Mouse (Mus musculus): Measurements from ENCODE around the gene Tjap1. TPM values are rescaled to one million over a fixed set of nuclear protein-coding genes. Genes with fewer than 3 reads are reported as not detected.

Gene Tjap1
- total RNA-seq, 2 experiments from 2014 or later: 33.8 to 43.6 TPM

GRCm38 (mm10) chr17:46284653-46285052, 1.8 kb upstream of the Tjap1 start:
- intact Hi-C loops (cut with DNase I): no loop called here
- no peak for DNase-seq

DNA sequence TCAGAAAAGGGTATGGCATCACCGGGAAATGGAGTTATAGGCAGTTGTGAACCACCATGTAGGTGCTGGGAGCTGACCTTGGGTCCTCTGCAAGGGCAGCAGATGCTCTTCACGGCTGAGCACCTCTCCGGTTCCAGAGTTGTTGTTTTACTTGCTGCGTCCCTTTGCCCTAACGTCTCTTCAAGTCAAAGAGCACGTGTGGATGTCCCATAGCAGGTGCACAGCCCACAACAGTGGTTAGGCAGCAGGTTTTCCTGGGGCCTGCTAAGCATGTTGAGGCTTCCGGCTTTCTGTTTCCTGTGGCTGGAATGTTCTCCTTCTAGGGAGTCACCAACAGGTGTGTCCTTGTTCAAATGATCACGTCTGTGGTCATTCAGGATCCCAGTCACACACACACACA, 1.1 kb upstream of the Tjap1 start:
- no peak for DNase-seq
- intact Hi-C loops (cut with DNase I): no loop called here

- intact Hi-C loops (cut with DNase I): no loop called here
Measured at GRCm38 (mm10) chr17:46283140-46283539, 314 bp upstream of the Tjap1 start.

GRCm38 (mm10) chr17:46278011-46278765, 4.6 kb downstream of the Tjap1 start:
- intact Hi-C loops (cut with DNase I): no loop called here
- DNase-seq: no peak

More at GRCm38 (mm10) chr17:46283140-46283539, 314 bp upstream of the Tjap1 start:
- no peak for DNase-seq

DNA sequence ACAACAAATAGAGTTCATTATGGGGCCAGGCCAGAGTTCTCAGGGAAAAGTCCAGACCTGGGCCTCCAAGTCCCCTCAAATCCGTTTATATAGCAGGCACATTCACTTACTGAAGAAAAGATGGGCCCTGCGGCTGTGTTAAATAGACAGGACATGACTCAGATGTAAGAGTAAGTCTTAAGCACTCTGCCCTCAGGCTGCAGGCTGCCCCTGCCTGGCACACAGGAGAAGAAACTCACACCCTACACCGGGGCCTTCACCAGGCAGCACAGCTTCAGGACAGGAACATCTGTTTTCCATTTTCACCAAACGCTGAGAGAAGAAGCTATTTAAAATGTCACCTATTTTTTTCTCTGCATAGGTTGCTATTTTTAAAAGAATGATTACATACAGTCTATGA, 5.2 kb downstream of the Tjap1 start:
- no peak for DNase-seq
- intact Hi-C loops (cut with DNase I): no loop called here

- intact Hi-C loops (cut with DNase I): no loop called here
- DNase-seq: no peak
Measured at GRCm38 (mm10) chr17:46275506-46275905, 7.3 kb downstream of the Tjap1 start.

DNA sequence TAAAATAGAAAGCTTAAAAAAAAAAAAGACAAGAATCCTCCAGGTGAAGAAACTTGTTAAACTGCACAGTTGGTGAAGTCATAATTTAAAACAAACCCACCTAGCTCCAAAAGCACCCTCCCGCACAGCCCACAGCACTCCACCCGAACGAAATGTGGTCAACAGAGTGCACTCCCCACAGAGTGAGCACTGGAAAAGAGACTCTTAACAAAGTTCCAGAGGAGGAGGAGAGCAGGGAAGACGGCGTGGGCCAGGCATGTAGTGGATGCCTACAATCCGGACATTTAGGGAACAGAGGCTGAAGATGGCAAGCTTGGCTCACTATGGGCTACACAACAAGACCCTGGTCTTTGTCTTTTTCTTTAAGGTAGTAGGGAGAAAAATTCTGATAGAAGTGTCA, 7.8 kb downstream of the Tjap1 start:
- intact Hi-C loops (cut with DNase I): no loop called here
- no peak for DNase-seq

- intact Hi-C loops (cut with DNase I): no loop called here
- DNase-seq: no peak
Measured at GRCm38 (mm10) chr17:46274465-46274864, 8.4 kb downstream of the Tjap1 start.

- DNase-seq: no peak
- intact Hi-C loops (cut with DNase I): no loop called here
Measured at GRCm38 (mm10) chr17:46273803-46274236, 9.0 kb downstream of the Tjap1 start.

DNA sequence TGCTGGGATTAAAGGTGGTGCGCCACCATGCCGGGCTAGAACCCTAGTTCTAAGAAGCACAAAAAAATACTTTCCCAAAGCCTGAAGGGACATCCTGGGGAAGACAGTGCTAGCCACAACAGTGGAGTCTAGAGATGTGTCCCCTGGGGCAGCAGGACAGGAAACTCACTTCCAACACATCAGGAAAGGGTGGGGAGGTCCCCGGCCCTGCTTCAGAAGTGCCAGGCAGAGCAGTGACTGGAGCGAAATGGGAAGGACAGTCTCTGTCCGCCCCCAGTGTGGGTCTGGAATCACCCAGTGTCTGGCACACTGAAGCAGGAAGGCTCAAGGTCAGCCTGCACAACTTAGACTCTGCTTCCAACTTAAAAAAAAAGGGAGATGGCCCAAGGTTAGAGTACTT, 10.2 kb downstream of the Tjap1 start:
- intact Hi-C loops (cut with DNase I): no loop called here
- DNase-seq: peak in 1 of 2 experiments; percentile 36

DNA sequence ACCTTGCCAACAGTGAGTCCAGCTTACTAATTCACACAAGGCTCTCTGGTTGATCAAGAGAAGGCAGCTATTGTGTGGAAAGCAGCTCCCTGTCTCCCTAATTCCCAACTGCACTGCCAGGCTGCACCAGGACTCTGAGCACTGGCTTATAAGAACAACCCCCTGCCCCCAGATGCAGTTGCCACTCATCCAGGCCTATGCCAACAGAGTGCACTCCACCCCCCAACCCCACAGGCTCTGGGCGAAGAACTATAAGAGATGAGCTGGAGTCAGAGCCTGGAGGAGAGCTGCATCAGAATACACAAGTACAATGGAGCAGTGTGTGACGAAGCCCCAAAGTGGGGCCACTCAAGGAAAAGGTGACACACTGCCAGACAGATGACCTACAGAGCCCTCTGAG, 10.8 kb downstream of the Tjap1 start:
- intact Hi-C loops (cut with DNase I): no loop called here
- DNase-seq: peak in 1 of 2 experiments; percentile 2

DNA sequence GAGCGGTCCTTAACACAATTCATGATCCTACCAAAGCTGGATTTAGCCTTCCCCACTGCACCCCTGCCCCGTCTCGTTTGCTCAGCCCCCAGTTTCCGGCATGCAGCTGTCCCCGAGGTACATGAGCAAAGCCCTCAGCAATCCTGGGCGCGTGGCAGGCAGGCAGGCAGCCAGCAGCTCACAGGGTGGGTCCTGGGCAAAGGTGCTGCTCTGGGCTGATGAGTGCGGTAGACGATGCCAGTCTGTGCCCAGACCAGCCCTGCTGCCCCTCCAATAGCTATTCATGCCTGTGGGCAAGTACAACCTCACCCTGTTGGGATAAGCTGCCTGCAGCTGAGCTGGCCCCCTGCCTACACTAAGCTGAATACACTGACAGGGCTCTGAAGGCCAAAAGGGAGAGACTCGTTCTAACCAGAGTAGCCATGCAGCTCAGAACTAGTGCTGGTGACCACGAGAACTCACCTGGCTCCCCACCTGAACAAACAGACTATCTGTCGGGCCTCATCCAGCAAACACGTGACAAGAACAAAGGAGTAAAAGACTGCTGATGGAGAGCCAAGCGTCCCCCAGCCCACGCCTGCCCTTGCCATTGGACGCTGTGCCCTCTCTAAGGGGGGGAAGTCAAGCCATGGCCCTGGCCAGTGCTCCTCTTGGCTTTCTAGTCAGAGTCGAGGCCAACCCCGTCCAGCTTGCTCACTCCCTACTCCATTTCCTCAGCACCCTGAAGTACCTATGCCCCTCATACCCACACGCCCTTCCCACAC, 12.9 kb downstream of the Tjap1 start:
- peak; percentile 50 to 58 for DNase-seq
- intact Hi-C loops (cut with DNase I): loop anchor here (5.0 kb wide), 1 partner anchor 112 kb away; the partner anchor contains the start of gene Zfp318

DNA sequence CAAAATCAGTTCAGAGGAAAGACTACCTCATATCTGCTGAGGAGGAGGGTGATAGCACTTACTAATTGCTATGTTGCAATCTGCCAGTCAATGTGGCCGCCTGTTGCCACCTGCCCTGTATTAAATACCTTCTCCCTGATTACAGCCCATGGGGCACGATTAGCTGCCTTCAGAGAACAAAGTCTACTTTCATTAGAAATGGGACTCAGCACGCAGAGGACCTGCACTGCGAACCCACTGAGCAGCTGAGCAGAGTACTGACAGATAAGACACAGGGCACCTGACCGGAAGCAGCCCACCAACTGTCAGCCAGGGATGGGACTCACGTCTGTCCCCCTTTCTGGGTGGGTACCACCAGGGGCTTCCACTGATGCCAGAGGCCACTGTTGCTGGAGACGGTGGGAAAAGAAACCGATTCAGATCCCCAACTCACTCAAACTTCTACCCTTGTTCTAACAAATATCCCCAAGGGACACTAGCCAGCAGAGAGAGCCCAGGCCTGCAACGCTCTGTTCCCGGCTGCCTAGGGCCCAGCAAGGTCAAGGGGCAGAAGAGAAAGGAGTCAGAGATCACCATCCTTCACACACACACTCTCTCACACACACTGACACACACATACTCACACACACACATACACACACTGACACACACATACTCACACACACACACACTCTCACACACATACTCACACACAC, 14.7 kb downstream of the Tjap1 start:
- DNase-seq: no peak
- intact Hi-C loops (cut with DNase I): loop anchor here (5.0 kb wide), 1 partner anchor 114 kb away; the partner anchor contains the start of gene Zfp318

DNA sequence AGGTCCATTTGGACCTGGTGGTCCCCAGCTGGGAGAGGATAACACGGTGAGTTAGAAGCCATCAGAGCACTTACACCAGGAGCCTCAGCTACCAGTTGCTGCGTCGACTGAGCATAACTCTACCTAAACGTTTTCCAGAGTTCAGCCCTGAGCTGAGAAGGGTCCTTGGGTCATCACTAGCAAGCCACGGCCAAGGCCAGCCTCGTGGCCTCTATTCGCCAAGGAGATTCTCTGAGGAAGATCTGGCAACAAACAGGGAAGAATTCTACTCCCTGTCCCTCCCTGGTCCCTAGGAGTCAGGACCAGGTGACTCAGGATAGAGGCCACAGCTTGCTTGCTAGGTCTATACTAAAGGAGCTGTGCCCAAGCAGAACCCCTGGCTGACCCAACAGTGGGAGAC, 15.3 kb downstream of the Tjap1 start:
- no peak for DNase-seq
- intact Hi-C loops (cut with DNase I): loop anchor here (5.0 kb wide), 1 partner anchor 115 kb away; the partner anchor contains the start of gene Zfp318

- intact Hi-C loops (cut with DNase I): loop anchor here (1.0 to 5.0 kb wide), 2 partner anchors 31 to 115 kb away; partner anchors contain the start of gene Zfp318
- DNase-seq: no peak
Measured at GRCm38 (mm10) chr17:46266986-46267385, 15.8 kb downstream of the Tjap1 start.

GRCm38 (mm10) chr17:46265918-46266618, 16.8 kb downstream of the Tjap1 start:
- DNase-seq: peak; percentile 82 to 88

GRCm38 (mm10) chr17:46265502-46265901, 17.3 kb downstream of the Tjap1 start:
- intact Hi-C loops (cut with DNase I): loop anchor here (5.0 kb wide), 1 partner anchor 117 kb away; the partner anchor contains the start of gene Zfp318
- DNase-seq: no peak

More at GRCm38 (mm10) chr17:46265918-46266618, 16.8 kb downstream of the Tjap1 start:
- intact Hi-C loops (cut with DNase I): loop anchor here (1.0 to 5.0 kb wide), 2 partner anchors 32 to 116 kb away; partner anchors contain the start of gene Zfp318

DNA sequence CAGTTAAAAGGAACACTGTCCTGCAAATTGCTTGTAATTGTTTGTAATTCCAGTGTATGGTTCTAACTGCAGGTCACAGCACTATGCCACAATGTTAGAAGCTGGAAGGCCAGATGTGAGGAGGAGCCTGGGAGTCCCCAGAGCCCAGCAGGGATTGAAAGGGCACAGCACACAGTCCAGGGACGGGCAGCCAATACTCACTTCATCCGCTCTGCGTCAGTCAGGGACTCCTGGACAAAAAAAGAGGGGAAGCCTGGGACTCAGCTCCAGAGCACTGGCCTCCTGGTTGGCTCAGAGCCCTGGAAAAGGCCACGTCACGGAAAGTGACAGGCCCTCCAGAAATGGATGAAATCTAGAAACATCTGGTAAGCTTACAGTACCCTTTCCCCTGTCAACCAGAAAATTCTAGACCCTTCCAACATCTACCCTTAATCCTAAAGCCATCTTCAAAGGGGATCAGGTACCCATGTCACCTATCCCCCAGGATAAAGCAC, 20.6 kb downstream of the Tjap1 start:
- intact Hi-C loops (cut with DNase I): no loop called here
- DNase-seq: peak in 1 of 2 experiments; percentile 43

GRCm38 (mm10) chr17:46259675-46260074, 23.2 kb downstream of the Tjap1 start:
- intact Hi-C loops (cut with DNase I): no loop called here

More at GRCm38 (mm10) chr17:46259675-46260074, 23.2 kb downstream of the Tjap1 start:
- no peak for DNase-seq
